ENCODE assay signal across 11 mouse cellular contexts in genomic region chr11:60248596-60249404, GRCm38 (mm10). TPM values are rescaled to one million over a fixed set of nuclear protein-coding genes. Genes with fewer than 3 reads are reported as not detected.
DNase-seq lines count a peak whose midpoint lies in the region; ATAC-seq and TF ChIP-seq lines count a peak whose summit lies in the region.
"Had no signal": no experiment of that assay in that cellular context is flagged by ENCODE, and none has a peak within 500 bp of the region (broad histone marks: within the 10 kb centered on the region; RNA-seq: fewer than 3 reads in every experiment).

No protein-coding gene starts in this region.

- H3K4me1 ChIP-seq in limb, embryonic 12.5 days (replicated peaks), result peaks cover 18% of the 10 kb centered on the region
- H3K4me1 ChIP-seq in limb, embryonic 10.5 days, result peaks cover 38% of the 10 kb centered on the region
- peaks cover 5% of the 10 kb centered on the region; the same call in 1 of the 2 replicates for H3K4me1 ChIP-seq in embryonic facial prominence, embryonic 14.5 days (ENCODE audit: control insufficient read depth, insufficient read depth, low read length)
- H3K4me1 ChIP-seq in limb, embryonic 14.5 days (ENCODE audit: control insufficient read depth, insufficient read depth, low read length), result peaks cover 19% of the 10 kb centered on the region
- H3K4me1 ChIP-seq in stomach, postnatal 0 days (replicated peaks; ENCODE audit: control insufficient read depth, insufficient read depth), result no peaks in the 10 kb centered on the region

- H3K27ac ChIP-seq in limb, embryonic 12.5 days, result peak overlapping the region; percentile 60; the same call in 1 of the 2 replicates
- H3K27ac ChIP-seq in limb, embryonic 10.5 days, result no peak overlapping the region
- H3K27ac ChIP-seq in embryonic facial prominence, embryonic 14.5 days (replicated peaks; ENCODE audit: low read depth, low read length), result no peak overlapping the region
- H3K27ac ChIP-seq in limb, embryonic 14.5 days (replicated peaks; ENCODE audit: low read depth, low read length), result no peak overlapping the region
- no peak overlapping the region for H3K27ac ChIP-seq in stomach, postnatal 0 days (replicated peaks)
- H3K27ac ChIP-seq: neural tube, embryonic 12.5 days had no signal

- DNase-seq in limb, embryonic 10.5 days (ENCODE audit: low spot score), result no peak
- DNase-seq in embryonic facial prominence, embryonic 14.5 days (ENCODE audit: low spot score), result peak; percentile 44
- DNase-seq in limb, embryonic 14.5 days (ENCODE audit: low spot score), result peak; percentile 25
- DNase-seq in stomach, postnatal 0 days (ENCODE audit: low spot score), result no peak
- DNase-seq in layer of hippocampus, adult 8-10 months (ENCODE audit: low spot score in 2 of 2), result no peak
- DNase-seq in ovary, postnatal 14 days (ENCODE audit: low spot score), result no peak
- DNase-seq: gastrocnemius, postnatal 14 days had no signal

- H3K9me3 ChIP-seq in limb, embryonic 12.5 days, result 0 out of 2 replicates have a peak, but pooled peaks cover 3% of the 10 kb centered on the region
- no peaks in the 10 kb centered on the region for H3K9me3 ChIP-seq in limb, embryonic 10.5 days (replicated peaks)
- H3K9me3 ChIP-seq in embryonic facial prominence, embryonic 14.5 days (ENCODE audit: control insufficient read depth, low read length), result no peaks in the 10 kb centered on the region
- H3K9me3 ChIP-seq in limb, embryonic 14.5 days (ENCODE audit: control insufficient read depth, low read length), result no peaks in the 10 kb centered on the region
- no peaks in the 10 kb centered on the region for H3K9me3 ChIP-seq in stomach, postnatal 0 days (ENCODE audit: control insufficient read depth, low read length)
- H3K9me3 ChIP-seq: G1E; neural tube, embryonic 12.5 days had no signal

- H3K36me3 ChIP-seq in limb, embryonic 12.5 days, result peaks cover 13% of the 10 kb centered on the region
- H3K36me3 ChIP-seq in limb, embryonic 10.5 days, result no peaks in the 10 kb centered on the region
- peaks cover 25% of the 10 kb centered on the region; the same call in 1 of the 2 replicates for H3K36me3 ChIP-seq in embryonic facial prominence, embryonic 14.5 days (ENCODE audit: control insufficient read depth, insufficient read depth, low read length)
- H3K36me3 ChIP-seq in limb, embryonic 14.5 days (ENCODE audit: control insufficient read depth, insufficient read depth, low read length), result peaks cover 9% of the 10 kb centered on the region; the same call in 1 of the 2 replicates
- no peaks in the 10 kb centered on the region for H3K36me3 ChIP-seq in stomach, postnatal 0 days (ENCODE audit: control insufficient read depth, insufficient read depth, low read length)

- no peak for TF ChIP-seq POLR2A in limb, embryonic 14.5 days (IDR thresholded peaks at IDR 0.05; ENCODE audit: borderline replicate concordance, extremely low read depth, insufficient read depth, insufficient read length)

- 44% methylated on average over 13 of the region's 13 CpGs for WGBS in limb, embryonic 12.5 days
- WGBS in limb, embryonic 10.5 days, result 50% methylated on average over 13 of the region's 13 CpGs
- WGBS in embryonic facial prominence, embryonic 14.5 days, result 45% methylated on average over 13 of the region's 13 CpGs
- 31% methylated on average over 13 of the region's 13 CpGs for WGBS in limb, embryonic 14.5 days
- 37% methylated on average over 13 of the region's 13 CpGs for WGBS in stomach, postnatal 0 days

- no peak for TF ChIP-seq EP300 in stomach, postnatal 0 days (optimal IDR thresholded peaks at IDR 0.05)

- ATAC-seq in limb, embryonic 12.5 days (ENCODE audit: insufficient number of reproducible peaks, insufficient read depth, low FRiP score, low TSS enrichment, low read depth), result no peak
- ATAC-seq in embryonic facial prominence, embryonic 14.5 days (ENCODE audit: low read depth), result peak; percentile 51; the same call in 1 of the 2 replicates
- peak; percentile 68 for ATAC-seq in limb, embryonic 14.5 days (ENCODE audit: low FRiP score, low read depth)
- ATAC-seq in stomach, postnatal 0 days (ENCODE audit: low FRiP score, low TSS enrichment), result no peak
- no peak for ATAC-seq in granulocyte monocyte progenitor cell, adult 5-6 weeks (replicated peaks; ENCODE audit: poor library complexity, severe bottlenecking)

- H3K27me3 ChIP-seq in limb, embryonic 12.5 days, result no peaks in the 10 kb centered on the region
- H3K27me3 ChIP-seq in limb, embryonic 10.5 days (ENCODE audit: low read depth, poor library complexity, severe bottlenecking), result no peaks in the 10 kb centered on the region
- no peaks in the 10 kb centered on the region for H3K27me3 ChIP-seq in embryonic facial prominence, embryonic 14.5 days (replicated peaks; ENCODE audit: control insufficient read depth, insufficient read depth, low read length)
- no peaks in the 10 kb centered on the region for H3K27me3 ChIP-seq in limb, embryonic 14.5 days (ENCODE audit: control insufficient read depth, insufficient read depth, low read length)
- H3K27me3 ChIP-seq in stomach, postnatal 0 days (ENCODE audit: control insufficient read depth, insufficient read depth, low read length), result no peaks in the 10 kb centered on the region
- H3K27me3 ChIP-seq: neural tube, embryonic 12.5 days had no signal

- H3K4me3 ChIP-seq in limb, embryonic 12.5 days (replicated peaks), result no peak overlapping the region
- no peak overlapping the region for H3K4me3 ChIP-seq in limb, embryonic 10.5 days
- no peak overlapping the region for H3K4me3 ChIP-seq in embryonic facial prominence, embryonic 14.5 days (ENCODE audit: low read depth, low read length)
- no peak overlapping the region for H3K4me3 ChIP-seq in limb, embryonic 14.5 days (replicated peaks; ENCODE audit: low read length)
- H3K4me3 ChIP-seq in stomach, postnatal 0 days (ENCODE audit: low read depth, low read length), result no peak overlapping the region
- H3K4me3 ChIP-seq: neural tube, embryonic 12.5 days had no signal

- no peak overlapping the region for H3K9ac ChIP-seq in limb, embryonic 12.5 days (replicated peaks)
- H3K9ac ChIP-seq in embryonic facial prominence, embryonic 14.5 days (ENCODE audit: low read depth, low read length), result 0 out of 2 replicates have a peak overlapping the region, but pooled peaks have one; percentile 16
- no peak overlapping the region for H3K9ac ChIP-seq in limb, embryonic 14.5 days (ENCODE audit: low read depth, low read length, severe bottlenecking)
- no peak overlapping the region for H3K9ac ChIP-seq in stomach, postnatal 0 days (ENCODE audit: low read length)
- H3K9ac ChIP-seq: neural tube, embryonic 12.5 days had no signal

- H3K4me2 ChIP-seq in limb, embryonic 12.5 days, result no peak overlapping the region
- no peak overlapping the region for H3K4me2 ChIP-seq in embryonic facial prominence, embryonic 14.5 days (ENCODE audit: low read depth, low read length)
- H3K4me2 ChIP-seq in limb, embryonic 14.5 days (replicated peaks; ENCODE audit: low read depth, low read length, severe bottlenecking), result no peak overlapping the region
- H3K4me2 ChIP-seq in stomach, postnatal 0 days (replicated peaks; ENCODE audit: low read depth), result no peak overlapping the region
- H3K4me2 ChIP-seq: neural tube, embryonic 12.5 days had no signal

- TF ChIP-seq CTCF in stomach, postnatal 0 days (IDR thresholded peaks at IDR 0.05; ENCODE audit: low read depth), result peak; percentile 36

RNA-seq across cellular contexts. Expression of gene Srebf1, which starts 26.4 kb away (rescaled TPM):
- 54.1 and 61.2 TPM in 2 replicates for polyA plus RNA-seq in limb, embryonic 12.5 days (2016; fragmentation: Nextera tagmentation; extraction: Ambion mirVana)
- 56.2 and 56.6 TPM in 2 replicates for polyA plus RNA-seq in limb, embryonic 10.5 days (2016; fragmentation: Nextera tagmentation; extraction: Ambion mirVana)
- 58.3 and 67.6 TPM in 2 replicates for polyA plus RNA-seq in embryonic facial prominence, embryonic 14.5 days (2014; fragmentation: Nextera tagmentation; extraction: Ambion mirVana)
- polyA plus RNA-seq in limb, embryonic 14.5 days (2012; rRNA removed), result 96.5 and 147 TPM in 2 replicates
- polyA plus RNA-seq in limb, embryonic 14.5 days (2014; fragmentation: Nextera tagmentation; extraction: Ambion mirVana), result 77.1 and 80.7 TPM in 2 replicates
- 44.7 and 47.9 TPM in 2 replicates for polyA plus RNA-seq in stomach, postnatal 0 days (2015; fragmentation: Nextera tagmentation; extraction: Ambion mirVana)
- 100 to 1,000 TPM in 2 of 4 experiments, 10 to 100 TPM in 2; 84.3 to 119 (median 101) TPM for total RNA-seq in layer of hippocampus, adult 8-10 months (2022)
- 27.3 and 33.0 TPM in 2 replicates for total RNA-seq in granulocyte monocyte progenitor cell, adult 5-6 weeks (2014; fragmentation: Nextera tagmentation)
- 36.8 and 42.0 TPM in 2 replicates for total RNA-seq in granulocyte monocyte progenitor cell, adult 5-6 weeks (2017)

Comparison
In these comparisons a context has a peak if more than half of its experiments do, and no peak if none do; other contexts are left out.
1. ATAC-seq: peak in embryonic facial prominence, embryonic 14.5 days (single experiment) and limb, embryonic 14.5 days (single experiment); none in limb, embryonic 12.5 days (single experiment), stomach, postnatal 0 days (single experiment) and granulocyte monocyte progenitor cell, adult 5-6 weeks (single experiment).
2. DNase-seq: peak in embryonic facial prominence, embryonic 14.5 days (single experiment) and limb, embryonic 14.5 days (single experiment); none in limb, embryonic 10.5 days (single experiment), stomach, postnatal 0 days (single experiment), layer of hippocampus, adult 8-10 months (0 of 2) and ovary, postnatal 14 days (single experiment).